Mouse (Mus musculus) T-cell, adult 2 months (primary cell): ENCODE results near the gene Lamp1.

Source experiments
- DNase-seq: peaks from one replicate; pipeline ENCODE4 v3.0.0; 2022; ENCODE audit warnings: low spot score

Gene Lamp1

GRCm38 (mm10) chr8:13201013-13201334 lies 42.0 kb downstream of the Lamp1 start:
- no peak for DNase-seq

GRCm38 (mm10) chr8:13202041-13202440 lies 43.1 kb downstream of the Lamp1 start:
- no peak for DNase-seq

GRCm38 (mm10) chr8:13202806-13203205 lies 43.8 kb downstream of the Lamp1 start:
- DNase-seq, result no peak

- peak; percentile 26 for DNase-seq
These were observed 44.5 kb downstream of the Lamp1 start for GRCm38 (mm10) chr8:13203472-13203871.

GRCm38 (mm10) chr8:13204371-13205140 lies 45.6 kb downstream of the Lamp1 start:
- no peak for DNase-seq

- no peak for DNase-seq
These were observed 46.4 kb downstream of the Lamp1 start for GRCm38 (mm10) chr8:13205311-13205710.

GRCm38 (mm10) chr8:13206290-13206689 lies 47.3 kb downstream of the Lamp1 start:
- no peak for DNase-seq

GRCm38 (mm10) chr8:13208627-13209355 lies 49.8 kb downstream of the Lamp1 start:
- no peak for DNase-seq

GRCm38 (mm10) chr8:13209770-13210169 lies 50.8 kb downstream of the Lamp1 start:
- DNase-seq, result no peak

- peak; percentile 92 for DNase-seq
These were observed 54.7 kb downstream of the Lamp1 start for GRCm38 (mm10) chr8:13213479-13214268.

- no peak for DNase-seq
These were observed 57.4 kb downstream of the Lamp1 start for GRCm38 (mm10) chr8:13216386-13216785.

- no peak for DNase-seq
These were observed 58.1 kb downstream of the Lamp1 start for GRCm38 (mm10) chr8:13217093-13217492.

GRCm38 (mm10) chr8:13217986-13218385 lies 59.0 kb downstream of the Lamp1 start:
- no peak for DNase-seq

GRCm38 (mm10) chr8:13218441-13218840 lies 59.5 kb downstream of the Lamp1 start:
- no peak for DNase-seq

- DNase-seq, result no peak
These were observed 65.5 kb downstream of the Lamp1 start for GRCm38 (mm10) chr8:13224426-13224825.
